10 mouse cellular contexts compared by ENCODE assay signal in the genomic region with DNA sequence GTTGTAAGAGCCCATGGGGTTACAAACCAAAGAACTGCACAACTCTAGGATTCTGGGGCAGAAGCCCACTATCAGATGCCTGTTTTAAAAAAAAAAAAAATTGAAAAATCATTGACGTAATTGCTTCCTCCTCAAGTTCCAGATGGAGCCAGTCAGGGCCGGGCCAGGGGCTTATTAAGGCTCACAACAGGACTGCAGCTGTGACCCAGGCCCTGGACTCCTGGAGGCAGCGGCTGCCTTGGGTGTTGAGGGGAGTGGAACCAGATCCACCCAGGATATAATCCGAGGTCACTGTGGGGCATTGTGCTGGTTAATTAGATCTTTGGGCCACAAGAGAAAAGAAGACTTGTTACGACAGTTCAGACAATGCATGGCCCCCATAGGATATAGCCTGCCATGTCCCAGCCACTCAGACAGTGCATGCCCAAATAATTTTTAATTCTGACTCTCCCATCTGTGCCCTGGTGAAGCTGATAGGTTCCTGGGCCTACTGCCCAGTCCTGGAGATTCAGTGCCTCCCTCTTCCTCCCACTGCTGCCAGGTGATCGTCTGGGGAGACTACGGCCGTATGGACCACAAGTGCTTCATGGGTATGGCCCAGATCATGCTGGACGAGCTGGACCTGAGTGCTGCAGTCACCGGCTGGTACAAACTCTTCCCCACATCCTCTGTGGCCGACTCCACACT. TPM values are rescaled to one million over a fixed set of nuclear protein-coding genes. Genes with fewer than 3 reads are reported as not detected.
DNase-seq lines count a peak whose midpoint lies in the region; ATAC-seq lines count a peak whose summit lies in the region.
"Had no signal": no experiment of that assay in that cellular context is flagged by ENCODE, and none has a peak within 500 bp of the region (broad histone marks: within the 10 kb centered on the region; RNA-seq: fewer than 3 reads in every experiment).

No protein-coding gene starts in this region.

- H3K4me3 ChIP-seq in midbrain, embryonic 11.5 days (ENCODE audit: low read depth, low read length) = no peak overlapping the region
- H3K4me3 ChIP-seq in midbrain, embryonic 16.5 days (ENCODE audit: low read depth, low read length) = no peak overlapping the region
- no peak overlapping the region for H3K4me3 ChIP-seq in hindbrain, embryonic 15.5 days
- H3K4me3 ChIP-seq: forebrain, embryonic 13.5 days; limb, embryonic 15.5 days had no signal

- ATAC-seq in midbrain, embryonic 11.5 days (ENCODE audit: low FRiP score) = peak; percentile 72
- ATAC-seq in midbrain, embryonic 16.5 days = no peak
- ATAC-seq in hindbrain, embryonic 15.5 days (ENCODE audit: low FRiP score, low read depth) = peak; percentile 35; the same call in 1 of the 2 replicates
- ATAC-seq: activated CD4-positive, CD25-positive, alpha-beta regulatory T cell, adult 4 months; forebrain, embryonic 13.5 days had no signal

- H3K9ac ChIP-seq in midbrain, embryonic 11.5 days (ENCODE audit: low read length) = no peak overlapping the region
- no peak overlapping the region for H3K9ac ChIP-seq in midbrain, embryonic 16.5 days (ENCODE audit: low read depth, low read length)
- H3K9ac ChIP-seq in hindbrain, embryonic 15.5 days = no peak overlapping the region
- H3K9ac ChIP-seq: forebrain, embryonic 13.5 days; limb, embryonic 15.5 days had no signal

- peak; percentile 80 for DNase-seq in midbrain, embryonic 11.5 days (ENCODE audit: low spot score, missing footprints)
- peak; percentile 87 to 91 for DNase-seq in cerebellum, postnatal 14 days
- DNase-seq in retina, postnatal 1 day = peak; percentile 84
- DNase-seq in adrenal gland, adult 2 months = no peak
- no peak for DNase-seq in left cerebral cortex, adult 18-20 months (ENCODE audit: low spot score in 2 of 2)

- no peak overlapping the region for H3K4me2 ChIP-seq in midbrain, embryonic 11.5 days
- no peak overlapping the region for H3K4me2 ChIP-seq in midbrain, embryonic 16.5 days (ENCODE audit: low read length)
- no peak overlapping the region for H3K4me2 ChIP-seq in hindbrain, embryonic 15.5 days
- H3K4me2 ChIP-seq: forebrain, embryonic 13.5 days; limb, embryonic 15.5 days had no signal

- 57% methylated on average over 11 of the region's 11 CpGs for WGBS in midbrain, embryonic 11.5 days
- 56% methylated on average over 11 of the region's 11 CpGs for WGBS in midbrain, embryonic 16.5 days
- WGBS in hindbrain, embryonic 15.5 days = 47% methylated on average over 11 of the region's 11 CpGs

- H3K36me3 ChIP-seq in midbrain, embryonic 11.5 days (ENCODE audit: control insufficient read depth, insufficient read depth, low read length) = no peaks in the 10 kb centered on the region
- peaks cover 6% of the 10 kb centered on the region; the same call in 1 of the 2 replicates for H3K36me3 ChIP-seq in midbrain, embryonic 16.5 days (ENCODE audit: control insufficient read depth, insufficient read depth, low read length)
- no peaks in the 10 kb centered on the region for H3K36me3 ChIP-seq in hindbrain, embryonic 15.5 days
- H3K36me3 ChIP-seq: limb, embryonic 15.5 days had no signal

- H3K9me3 ChIP-seq in midbrain, embryonic 11.5 days (ENCODE audit: control insufficient read depth, low read length) = no peaks in the 10 kb centered on the region
- no peaks in the 10 kb centered on the region for H3K9me3 ChIP-seq in midbrain, embryonic 16.5 days (replicated peaks; ENCODE audit: control insufficient read depth, low read length, poor library complexity, severe bottlenecking)
- no peaks in the 10 kb centered on the region for H3K9me3 ChIP-seq in hindbrain, embryonic 15.5 days
- H3K9me3 ChIP-seq: forebrain, embryonic 13.5 days; limb, embryonic 15.5 days had no signal

- H3K27ac ChIP-seq in midbrain, embryonic 11.5 days (ENCODE audit: low read depth, low read length) = no peak overlapping the region; the same call in 1 of the 2 replicates
- H3K27ac ChIP-seq in midbrain, embryonic 16.5 days (ENCODE audit: low read length) = no peak overlapping the region
- no peak overlapping the region for H3K27ac ChIP-seq in hindbrain, embryonic 15.5 days (replicated peaks)
- H3K27ac ChIP-seq: forebrain, embryonic 13.5 days; limb, embryonic 15.5 days had no signal

- H3K27me3 ChIP-seq in midbrain, embryonic 11.5 days (ENCODE audit: control insufficient read depth, insufficient read depth, low read length) = peaks cover 4% of the 10 kb centered on the region; the same call in 1 of the 2 replicates
- no peaks in the 10 kb centered on the region for H3K27me3 ChIP-seq in midbrain, embryonic 16.5 days (ENCODE audit: control insufficient read depth, insufficient read depth, low read depth, low read length)
- H3K27me3 ChIP-seq in hindbrain, embryonic 15.5 days = no peaks in the 10 kb centered on the region
- H3K27me3 ChIP-seq: forebrain, embryonic 13.5 days; limb, embryonic 15.5 days had no signal

- no peaks in the 10 kb centered on the region for H3K4me1 ChIP-seq in midbrain, embryonic 11.5 days (ENCODE audit: control insufficient read depth, insufficient read depth, low read length)
- H3K4me1 ChIP-seq in midbrain, embryonic 16.5 days (ENCODE audit: control insufficient read depth, insufficient read depth, low read length) = no peaks in the 10 kb centered on the region
- H3K4me1 ChIP-seq in hindbrain, embryonic 15.5 days (replicated peaks) = peaks cover 10% of the 10 kb centered on the region; the same call in 1 of the 2 replicates
- H3K4me1 ChIP-seq: limb, embryonic 15.5 days had no signal

RNA-seq across cellular contexts. Expression of gene Exo5, which starts 33.9 kb away (rescaled TPM):
- polyA plus RNA-seq in midbrain, embryonic 11.5 days (2014; fragmentation: Nextera tagmentation; extraction: Ambion mirVana) = 32.0 and 32.3 TPM in 2 replicates
- 32.2 and 35.7 TPM in 2 replicates for polyA plus RNA-seq in midbrain, embryonic 16.5 days (2015; fragmentation: Nextera tagmentation; extraction: Ambion mirVana)
- polyA plus RNA-seq in hindbrain, embryonic 15.5 days (2015; fragmentation: Nextera tagmentation; extraction: Ambion mirVana) = 30.2 and 30.7 TPM in 2 replicates
- 10 to 100 TPM in 1 of 2 experiments, 1 to 10 TPM in 1; 6.9 to 10.2 TPM for total RNA-seq in adrenal gland, adult 2 months (2021)
- polyA plus RNA-seq in adrenal gland, adult 2 months (2012; rRNA removed) = 0.80 and 1.4 TPM in 2 replicates
- total RNA-seq in left cerebral cortex, adult 18-20 months (2021) = 10 to 100 TPM; 12.7 to 15.0 TPM

RNA-seq across cellular contexts. Expression of gene Rims3, which starts 36.3 kb away (rescaled TPM):
- polyA plus RNA-seq in midbrain, embryonic 11.5 days (2014; fragmentation: Nextera tagmentation; extraction: Ambion mirVana) = 3.4 and 3.5 TPM in 2 replicates
- polyA plus RNA-seq in midbrain, embryonic 16.5 days (2015; fragmentation: Nextera tagmentation; extraction: Ambion mirVana) = 30.6 and 35.4 TPM in 2 replicates
- polyA plus RNA-seq in hindbrain, embryonic 15.5 days (2015; fragmentation: Nextera tagmentation; extraction: Ambion mirVana) = 26.4 and 26.5 TPM in 2 replicates
- total RNA-seq in adrenal gland, adult 2 months (2021) = 10 to 100 TPM in 1 of 2 experiments, 1 to 10 TPM in 1; 5.8 to 11.0 TPM
- 6.9 and 7.3 TPM in 2 replicates for polyA plus RNA-seq in adrenal gland, adult 2 months (2012; rRNA removed)
- total RNA-seq in left cerebral cortex, adult 18-20 months (2021) = 100 to 1,000 TPM; 194 to 217 TPM

RNA-seq across cellular contexts. Expression of gene Nfyc, which starts 59.5 kb away (rescaled TPM):
- polyA plus RNA-seq in midbrain, embryonic 11.5 days (2014; fragmentation: Nextera tagmentation; extraction: Ambion mirVana) = 117 and 118 TPM in 2 replicates
- 74.4 and 75.3 TPM in 2 replicates for polyA plus RNA-seq in midbrain, embryonic 16.5 days (2015; fragmentation: Nextera tagmentation; extraction: Ambion mirVana)
- 78.4 and 82.1 TPM in 2 replicates for polyA plus RNA-seq in hindbrain, embryonic 15.5 days (2015; fragmentation: Nextera tagmentation; extraction: Ambion mirVana)
- 10 to 100 TPM; 43.0 to 59.0 TPM for total RNA-seq in adrenal gland, adult 2 months (2021)
- 169 and 171 TPM in 2 replicates for polyA plus RNA-seq in adrenal gland, adult 2 months (2012; rRNA removed)
- total RNA-seq in left cerebral cortex, adult 18-20 months (2021) = 10 to 100 TPM; 45.1 to 49.4 TPM

Comparison
In these comparisons a context has a peak if more than half of its experiments do, and no peak if none do; other contexts are left out.
1. DNase-seq: peak in midbrain, embryonic 11.5 days (single experiment), cerebellum, postnatal 14 days (2 of 2) and retina, postnatal 1 day (single experiment); none in adrenal gland, adult 2 months (single experiment) and left cerebral cortex, adult 18-20 months (0 of 2).
2. RNA of gene Exo5, which starts 33.9 kb away (polyA plus RNA-seq): 32.0 to 32.3 TPM in midbrain, embryonic 11.5 days, 32.2 to 35.7 TPM in midbrain, embryonic 16.5 days and 30.2 to 30.7 TPM in hindbrain, embryonic 15.5 days; 0.80 to 1.4 TPM in adrenal gland, adult 2 months; every median in the first group is over 10 times any median in the second.